Mouse (Mus musculus) frontal cortex, adult 2 months (tissue): ENCODE results near the gene Gemin6. TPM values are rescaled to one million over a fixed set of nuclear protein-coding genes. Genes with fewer than 3 reads are reported as not detected.
"Not testable (repeated sequence)": the region's sequence is repeated elsewhere in the genome, so short reads cannot be mapped to it uniquely, and the experiment has no call there.

Experiments used
- DNase-seq, 2 experiments: peaks; one replicate each; pipeline ENCODE4 v3.0.0; 2022; ENCODE audit warnings: low spot score in 1 of 2; ENCODE audit errors: extremely low spot score in 1 of 2
- polyA plus RNA-seq: library from polyadenylated mRNA; depleted of rRNA; stranded (reverse); fragments of >200 nt; gene quantifications from 2 replicates; pipeline ENCODE4 v1.2.3, GENCODE M21; 2012; rRNA removed

The Gemin6 gene
- polyA plus RNA-seq, 1 experiment = 8.4 TPM

- DNase-seq = no peak
These were observed 9.6 kb downstream of the Gemin6 start for GRCm38 (mm10) chr17:80233844-80234243.

GRCm38 (mm10) chr17:80234376-80234775 is 10.1 kb downstream of the Gemin6 start:
- DNase-seq = no peak

GRCm38 (mm10) chr17:80235477-80235876 is 11.2 kb downstream of the Gemin6 start:
- peak in 1 of 2 experiments; percentile 23 for DNase-seq

- DNase-seq = no peak
These were observed 12.6 kb downstream of the Gemin6 start for GRCm38 (mm10) chr17:80236805-80237204.

- no peak for DNase-seq
These were observed 13.2 kb downstream of the Gemin6 start for GRCm38 (mm10) chr17:80237475-80237874.

GRCm38 (mm10) chr17:80241594-80241993 is 17.4 kb downstream of the Gemin6 start:
- no peak for DNase-seq

GRCm38 (mm10) chr17:80243116-80243515 is 18.9 kb downstream of the Gemin6 start:
- DNase-seq = no peak

GRCm38 (mm10) chr17:80252757-80253525 is 28.7 kb downstream of the Gemin6 start:
- DNase-seq = no peak

- DNase-seq = no peak
These were observed 30.2 kb downstream of the Gemin6 start for GRCm38 (mm10) chr17:80254421-80254820.

- DNase-seq = no peak
These were observed 31.0 kb downstream of the Gemin6 start for GRCm38 (mm10) chr17:80255208-80255607.

GRCm38 (mm10) chr17:80267065-80267464 is 42.8 kb downstream of the Gemin6 start:
- no peak for DNase-seq

- DNase-seq = no peak
These were observed 43.9 kb downstream of the Gemin6 start for GRCm38 (mm10) chr17:80268151-80268550.

GRCm38 (mm10) chr17:80270622-80271021 is 46.4 kb downstream of the Gemin6 start:
- not testable (repeated sequence) for DNase-seq

Other genes starting within 250 kb of the Gemin6 start
- gene Hnrnpll, start 162.1 kb upstream of the Gemin6 start, polyA plus RNA-seq = 50.8 and 58.0 TPM in 2 replicates
- 2.4 and 2.6 TPM in 2 replicates for gene Galm, start 97.0 kb upstream of the Gemin6 start, polyA plus RNA-seq
- 154 and 185 TPM in 2 replicates for gene Srsf7, start 17.1 kb upstream of the Gemin6 start, polyA plus RNA-seq
- gene Ttc39d, start 17.0 kb upstream of the Gemin6 start, polyA plus RNA-seq = 0.14 and 0.27 TPM in 2 replicates
- 36.6 and 45.5 TPM in 2 replicates for gene Morn2, start 65.8 kb downstream of the Gemin6 start, polyA plus RNA-seq
- gene Dhx57, start 66.0 kb downstream of the Gemin6 start, polyA plus RNA-seq = 28.8 and 31.5 TPM in 2 replicates
- gene Arhgef33, start 83.0 kb downstream of the Gemin6 start, polyA plus RNA-seq = 2.5 and 5.3 TPM in 2 replicates
- not detected in 2 replicates for gene Gm10190, start 149.1 kb downstream of the Gemin6 start, polyA plus RNA-seq